Mouse (Mus musculus) heart, adult 2 months (tissue): Measurements from ENCODE around the gene Osbpl2. TPM values are rescaled to one million over a fixed set of nuclear protein-coding genes. Genes with fewer than 3 reads are reported as not detected.
"Not testable (repeated sequence)": the region's sequence is repeated elsewhere in the genome, so short reads cannot be mapped to it uniquely, and the experiment has no call there.

Source experiments
- DNase-seq, 2 experiments: peaks; one replicate each; pipeline ENCODE4 v3.0.0; 2021
- H3K27ac ChIP-seq: fragments of 200-600 bp; 2 replicates; pipeline ENCODE4 v1.8.1; 2022
- H3K27me3 ChIP-seq: fragments of 200-500 bp; 2 replicates; pipeline ENCODE4 v1.6.1; 2012; ENCODE audit warnings: mild to moderate bottlenecking, low read length, inconsistent platforms, mixed read lengths; ENCODE audit not compliant: control insufficient read depth, insufficient read depth
- H3K36me3 ChIP-seq: fragments of 200-500 bp; 2 replicates; pipeline ENCODE4 v1.6.1; 2012; ENCODE audit warnings: low read length, inconsistent platforms; ENCODE audit not compliant: control insufficient read depth, insufficient read depth
- H3K4me1 ChIP-seq: fragments of 200-500 bp; 2 replicates; pipeline ENCODE4 v1.6.1; 2011; ENCODE audit warnings: low read length; ENCODE audit not compliant: control insufficient read depth, insufficient read depth
- H3K4me3 ChIP-seq: fragments of 200-600 bp; 2 replicates; pipeline ENCODE4 v1.8.1; 2022
- H3K79me2 ChIP-seq: fragments of 200-500 bp; replicated peaks from 2 replicates; pipeline ENCODE4 v1.6.1; 2012; ENCODE audit warnings: mild to moderate bottlenecking, inconsistent platforms, low read length, moderate library complexity, mixed read lengths; ENCODE audit not compliant: control insufficient read depth, insufficient read depth
- H3K9ac ChIP-seq: fragments of 200-500 bp; 2 replicates; pipeline ENCODE4 v1.6.1; 2012; ENCODE audit warnings: low read depth, mild to moderate bottlenecking, control low read depth, inconsistent platforms, low read length, mixed read lengths
- CTCF ChIP-seq: fragments of 200-600 bp; IDR thresholded peaks from 2 replicates; pipeline ENCODE4 v1.8.1; 2022; ENCODE audit warnings: antibody characterized with exemption, mild to moderate bottlenecking, moderate library complexity
- EP300 ChIP-seq: fragments of 200-500 bp; IDR thresholded peaks from 2 replicates; pipeline ENCODE4 v1.6.1; 2011; ENCODE audit warnings: low read depth, low read length, control low read depth; ENCODE audit not compliant: insufficient read depth
- POLR2A ChIP-seq: fragments of 200-500 bp; IDR thresholded peaks from 2 replicates; pipeline ENCODE4 v1.6.1; 2011; ENCODE audit warnings: mild to moderate bottlenecking, low read depth, low read length, control low read depth; ENCODE audit not compliant: insufficient read depth
- WGBS: fragments of 180-500 bp; shearing (Covaris S2); methylation state at CpG from one replicate; pipeline ENCODE4 v1.1.7; 2018; 5-methylcytosine and 5-hydroxymethylcytosine counted together
- intact Hi-C: fragments of 180-260 bp; cut with DNase I; formaldehyde crosslinking; loops from one replicate; pipeline ENCODE4 v1.15.1; 2025
- polyA plus RNA-seq: library from polyadenylated mRNA; depleted of rRNA; stranded (reverse); fragments of >200 nt; gene quantifications from 2 replicates; pipeline ENCODE4 v1.2.3, GENCODE M21; 2012
- total RNA-seq, 2 experiments: library from RNA; stranded (reverse); gene quantifications; 2 replicates each; pipeline ENCODE4 v1.2.3; 2021

Gene Osbpl2
- total and polyA plus RNA-seq, 3 experiments: 27.6 to 36.4 (median 31.8) TPM

- peak; percentile 98 for TF ChIP-seq CTCF
- peak; percentile 65; the same call in 1 of the 2 replicates for TF ChIP-seq EP300
- no peak for TF ChIP-seq POLR2A
- Histone ChIP-seq H3K4me3 (peak within 1 kb of the TSS; percentile 87), H3K36me3 (no peaks in the 10 kb centered on the region), H3K27ac (peak within 1 kb of the TSS; percentile 93), H3K27me3 (no peaks in the 10 kb centered on the region), H3K9ac (peak within 1 kb of the TSS; percentile 100), H3K4me1 (peaks cover 14% of the 10 kb centered on the region), H3K79me2 (no peaks in the 10 kb centered on the region)
- peak; percentile 99 for DNase-seq
- intact Hi-C loops: loop anchor here (1.0 to 2.0 kb wide), 2 partner anchors 52 to 80 kb away; partner anchors contain the start of gene Osbpl2
- WGBS: 7% methylated on average over 41 of the region's 41 CpGs
Observed at GRCm38 (mm10) chr2:180170806-180171521, 51.9 kb downstream of the Osbpl2 start, which contains the start of gene Adrm1. Adrm1 (plus strand) TSS chr2:180171485.

GRCm38 (mm10) chr2:180171522-180172070, 52.5 kb downstream of the Osbpl2 start:
- TF ChIP-seq POLR2A (peak; percentile 51; the same call in 1 of the 2 replicates), EP300 (no peak)
- Histone ChIP-seq H3K4me1 (peaks cover 14% of the 10 kb centered on the region), H3K79me2 (no peaks in the 10 kb centered on the region), H3K4me3 (peak overlapping the region; percentile 87), H3K27me3 (no peaks in the 10 kb centered on the region), H3K27ac (peak overlapping the region; percentile 93), H3K36me3 (no peaks in the 10 kb centered on the region), H3K9ac (peak overlapping the region; percentile 100)
- intact Hi-C loops: loop anchor here (1.0 to 2.0 kb wide), 2 partner anchors 53 to 80 kb away; partner anchors contain the start of gene Osbpl2
- DNase-seq: no peak
- WGBS: 1% methylated on average over 80 of the region's 80 CpGs

GRCm38 (mm10) chr2:180172152-180172551, 53.0 kb downstream of the Osbpl2 start:
- Histone ChIP-seq H3K79me2 (no peaks in the 10 kb centered on the region), H3K36me3 (no peaks in the 10 kb centered on the region), H3K4me1 (peaks cover 14% of the 10 kb centered on the region), H3K4me3 (peak overlapping the region; percentile 87), H3K27ac (peak overlapping the region; percentile 93; the same call in 1 of the 2 replicates), H3K27me3 (no peaks in the 10 kb centered on the region), H3K9ac (peak overlapping the region; percentile 53)
- intact Hi-C loops: no loop called here
- TF ChIP-seq EP300 (no peak), POLR2A (no peak), CTCF (no peak)
- DNase-seq: no peak
- WGBS: 2% methylated on average over 9 of the region's 9 CpGs

GRCm38 (mm10) chr2:180173163-180173562, 54.1 kb downstream of the Osbpl2 start:
- no peak for DNase-seq
- TF ChIP-seq EP300 (no peak), CTCF (peak; percentile 47)
- Histone ChIP-seq H3K9ac (no peak overlapping the region), H3K4me1 (peaks cover 14% of the 10 kb centered on the region), H3K27me3 (no peaks in the 10 kb centered on the region), H3K4me3 (peak overlapping the region; percentile 5; the same call in 1 of the 2 replicates), H3K36me3 (no peaks in the 10 kb centered on the region), H3K27ac (no peak overlapping the region), H3K79me2 (no peaks in the 10 kb centered on the region)
- WGBS: 53% methylated on average over 4 of the region's 4 CpGs
- intact Hi-C loops: no loop called here

- H3K36me3 ChIP-seq, H3K27me3 ChIP-seq, H3K4me3 ChIP-seq, H3K27ac ChIP-seq, DNase-seq, H3K9ac ChIP-seq, intact Hi-C loops, H3K79me2 ChIP-seq: not testable (repeated sequence)
- WGBS: 41% methylated on average over 8 of the region's 8 CpGs
- H3K4me1 ChIP-seq: peaks cover 14% of the 10 kb centered on the region
Observed at GRCm38 (mm10) chr2:180173711-180174110, 54.6 kb downstream of the Osbpl2 start.

- Histone ChIP-seq H3K27ac (no peak overlapping the region), H3K36me3 (no peaks in the 10 kb centered on the region), H3K79me2 (no peaks in the 10 kb centered on the region), H3K9ac (no peak overlapping the region), H3K4me1 (peaks cover 14% of the 10 kb centered on the region), H3K4me3 (no peak overlapping the region), H3K27me3 (no peaks in the 10 kb centered on the region)
- TF ChIP-seq POLR2A: no peak
- no peak for TF ChIP-seq CTCF
- TF ChIP-seq EP300: no peak
- no peak for DNase-seq
- 91% methylated on average over 5 of the region's 5 CpGs for WGBS
- intact Hi-C loops: no loop called here
Observed at GRCm38 (mm10) chr2:180174121-180174520, 55.0 kb downstream of the Osbpl2 start.
